Mouse (Mus musculus) limb, embryonic 13.5 days (tissue): ENCODE measurements around the gene Mill2. TPM values are rescaled to one million over a fixed set of nuclear protein-coding genes. Genes with fewer than 3 reads are reported as not detected.
A peak's percentile ranks its signal among the peaks of the same experiment; 100 is the strongest.

Experiments
- ATAC-seq: fragments of 200-750 bp; cut with Nextera tagmentation; 2 replicates; pipeline ENCODE4 v1.8.0; 2017; ENCODE audit warnings: low read depth, moderate number of reproducible peaks, moderate TSS enrichment; ENCODE audit not compliant: low FRiP score
- H3K27ac ChIP-seq: fragments of 300-500 bp; sonication (generic); 2 replicates; pipeline ENCODE4 v1.5.1; 2015; ENCODE audit warnings: inconsistent platforms, mild to moderate bottlenecking, moderate library complexity
- H3K27me3 ChIP-seq: fragments of 300-500 bp; sonication (generic); 2 replicates; pipeline ENCODE4 v1.6.1; 2015; ENCODE audit warnings: mild to moderate bottlenecking, inconsistent platforms
- H3K36me3 ChIP-seq: fragments of 300-500 bp; sonication (generic); 2 replicates; pipeline ENCODE4 v1.6.1; 2015; ENCODE audit warnings: inconsistent platforms, mild to moderate bottlenecking, moderate library complexity
- H3K4me1 ChIP-seq: fragments of 300-500 bp; sonication (generic); 2 replicates; pipeline ENCODE4 v1.6.1; 2015; ENCODE audit warnings: inconsistent platforms
- H3K4me2 ChIP-seq: fragments of 300-500 bp; sonication (generic); replicated peaks from 2 replicates; pipeline ENCODE4 v1.6.1; 2015; ENCODE audit warnings: inconsistent platforms, mild to moderate bottlenecking, moderate library complexity
- H3K4me3 ChIP-seq: fragments of 300-500 bp; sonication (generic); 2 replicates; pipeline ENCODE4 v1.5.1; 2015; ENCODE audit warnings: moderate library complexity, mild to moderate bottlenecking, inconsistent platforms
- H3K9ac ChIP-seq: fragments of 300-500 bp; sonication (generic); 2 replicates; pipeline ENCODE4 v1.6.1; 2015; ENCODE audit warnings: mild to moderate bottlenecking, inconsistent platforms
- H3K9me3 ChIP-seq: fragments of 300-500 bp; sonication (generic); 2 replicates; pipeline ENCODE4 v1.6.1; 2016; ENCODE audit warnings: inconsistent platforms
- WGBS: fragments of 180-500 bp; shearing (Covaris S2); methylation state at CpG from one replicate; pipeline ENCODE4 v1.1.7; 2015; 5-methylcytosine and 5-hydroxymethylcytosine counted together
- polyA plus RNA-seq: library from polyadenylated mRNA; unstranded; fragments of >200 nt; fragmentation: Nextera tagmentation; extraction: Ambion mirVana; gene quantifications from 2 replicates; pipeline ENCODE4 v1.2.1, GENCODE M21; 2015

Gene Mill2
- polyA plus RNA-seq, 1 experiment from 2014 or later: 0.23 TPM

GRCm38 (mm10) chr7:18909797-18910196 is 70.0 kb downstream of the Mill2 start:
- no peak overlapping the region for H3K27ac ChIP-seq
- no peaks in the 10 kb centered on the region for H3K9me3 ChIP-seq
- WGBS: 9% methylated on average over 17 of the region's 17 CpGs
- H3K4me1 ChIP-seq: peaks cover 17% of the 10 kb centered on the region
- H3K27me3 ChIP-seq: no peaks in the 10 kb centered on the region
- peak overlapping the region; percentile 77 for H3K4me2 ChIP-seq
- ATAC-seq: no peak; the same call in 1 of the 2 replicates
- peak overlapping the region; percentile 75 for H3K9ac ChIP-seq
- peaks cover 5% of the 10 kb centered on the region; the same call in 1 of the 2 replicates for H3K36me3 ChIP-seq
- H3K4me3 ChIP-seq: peak overlapping the region; percentile 76

- H3K4me3 ChIP-seq: peak within 1 kb of the TSS; percentile 76
- H3K27ac ChIP-seq: no peak within 1 kb of the TSS
- no peaks in the 10 kb centered on the region for H3K27me3 ChIP-seq
- ATAC-seq: peak; percentile 99
- H3K9ac ChIP-seq: peak within 1 kb of the TSS; percentile 75
- H3K4me1 ChIP-seq: peaks cover 17% of the 10 kb centered on the region
- H3K36me3 ChIP-seq: peaks cover 5% of the 10 kb centered on the region; the same call in 1 of the 2 replicates
- H3K4me2 ChIP-seq: peak within 1 kb of the TSS; percentile 77
- under 1% methylated on average over 33 of the region's 33 CpGs for WGBS
- H3K9me3 ChIP-seq: no peaks in the 10 kb centered on the region
Measured at GRCm38 (mm10) chr7:18910241-18910831, 70.6 kb downstream of the Mill2 start, which contains the start of gene Ccdc61. Gene Ccdc61, minus strand, starts transcription at chr7:18910415.

Other genes with a start within 250 kb of the Mill2 start
- gene Psg23, start 223.5 kb upstream of the Mill2 start, polyA plus RNA-seq: not detected in 2 replicates
- not detected in 2 replicates for gene Psg21, start 183.2 kb upstream of the Mill2 start, polyA plus RNA-seq
- not detected in 2 replicates for gene Psg20, start 153.8 kb upstream of the Mill2 start, polyA plus RNA-seq
- gene Psg22, start 121.9 kb upstream of the Mill2 start, polyA plus RNA-seq: not detected in 2 replicates
- not detected in 2 replicates for gene Psg19, start 41.4 kb upstream of the Mill2 start, polyA plus RNA-seq
- 0.09 TPM in 1 of 2 replicates, not detected in the other for gene Psg17, start 18.4 kb upstream of the Mill2 start, polyA plus RNA-seq
- 0.74 and 1.0 TPM in 2 replicates for gene Pglyrp1, start 31.4 kb downstream of the Mill2 start, polyA plus RNA-seq
- gene Ccdc61, start 70.4 kb downstream of the Mill2 start, polyA plus RNA-seq: 32.8 and 34.6 TPM in 2 replicates
- gene Nova2, start 85.9 kb downstream of the Mill2 start, polyA plus RNA-seq: 0.33 and 0.41 TPM in 2 replicates
- not detected in 2 replicates for gene Nanos2, start 147.4 kb downstream of the Mill2 start, polyA plus RNA-seq
- 5.2 and 6.3 TPM in 2 replicates for gene Mypop, start 151.3 kb downstream of the Mill2 start, polyA plus RNA-seq
- 26.3 and 26.9 TPM in 2 replicates for gene Irf2bp1, start 164.1 kb downstream of the Mill2 start, polyA plus RNA-seq
- gene Foxa3, start 183.6 kb downstream of the Mill2 start, polyA plus RNA-seq: 3.5 and 4.1 TPM in 2 replicates
- gene Sympk, start 184.4 kb downstream of the Mill2 start, polyA plus RNA-seq: 33.6 and 37.8 TPM in 2 replicates
- not detected in 2 replicates for gene Rsph6a, start 214.7 kb downstream of the Mill2 start, polyA plus RNA-seq
- 16.8 and 17.4 TPM in 2 replicates for gene Dmwd, start 236.3 kb downstream of the Mill2 start, polyA plus RNA-seq
- gene Dmpk, start 243.9 kb downstream of the Mill2 start, polyA plus RNA-seq: 22.6 and 23.1 TPM in 2 replicates